Mouse (Mus musculus) right cerebral cortex, postnatal 36 days (tissue): Measurements from ENCODE around the gene Pla2g4f.

Experiments
- DNase-seq, 2 experiments: peaks; one replicate each; pipeline ENCODE4 v3.0.0; 2022; ENCODE audit warnings: low spot score in 2 of 2, mixed read lengths in 1 of 2

The Pla2g4f gene

GRCm38 (mm10) chr2:120313976-120314375 is at the start of gene Pla2g4f:
TSS of gene Pla2g4f (minus strand) at chr2:120314165.
- no peak for DNase-seq

- no peak for DNase-seq
Measured at GRCm38 (mm10) chr2:120360425-120360824, 46.5 kb upstream of the Pla2g4f start.

- DNase-seq = peak; percentile 85 to 86
Measured at GRCm38 (mm10) chr2:120352682-120353646, 39.0 kb upstream of the Pla2g4f start, which contains the start of gene Vps39. TSS of gene Vps39 (minus strand) at chr2:120353137.

GRCm38 (mm10) chr2:120351321-120351720 is 37.4 kb upstream of the Pla2g4f start:
- DNase-seq = no peak

GRCm38 (mm10) chr2:120348120-120348519 is 34.2 kb upstream of the Pla2g4f start:
- no peak for DNase-seq

- no peak for DNase-seq
Measured at GRCm38 (mm10) chr2:120341741-120342140, 27.8 kb upstream of the Pla2g4f start.

- no peak for DNase-seq
Measured at GRCm38 (mm10) chr2:120337886-120338285, 23.9 kb upstream of the Pla2g4f start.

- peak in 1 of 2 experiments; percentile 23 for DNase-seq
Measured at GRCm38 (mm10) chr2:120331575-120331974, 17.6 kb upstream of the Pla2g4f start.

GRCm38 (mm10) chr2:120315077-120315476 is 1.1 kb upstream of the Pla2g4f start:
- no peak for DNase-seq

- no peak for DNase-seq
Measured at GRCm38 (mm10) chr2:120314487-120314886, 522 bp upstream of the Pla2g4f start.

- no peak for DNase-seq
Measured at GRCm38 (mm10) chr2:120312276-120312825, 1.6 kb downstream of the Pla2g4f start.

- no peak for DNase-seq
Measured at GRCm38 (mm10) chr2:120304113-120304512, 9.9 kb downstream of the Pla2g4f start.

GRCm38 (mm10) chr2:120301076-120301475 is 12.9 kb downstream of the Pla2g4f start:
- DNase-seq = no peak

- DNase-seq = no peak
Measured at GRCm38 (mm10) chr2:120299866-120300265, 14.1 kb downstream of the Pla2g4f start.

- DNase-seq = no peak
Measured at GRCm38 (mm10) chr2:120296160-120296559, 17.8 kb downstream of the Pla2g4f start.

- no peak for DNase-seq
Measured at GRCm38 (mm10) chr2:120291471-120292078, 22.4 kb downstream of the Pla2g4f start.

GRCm38 (mm10) chr2:120288995-120289394 is 25.0 kb downstream of the Pla2g4f start, which contains the start of gene Pla2g4d:
TSS of gene Pla2g4d (minus strand) at chr2:120289197.
- no peak for DNase-seq

- no peak for DNase-seq
Measured at GRCm38 (mm10) chr2:120288401-120288800, 25.6 kb downstream of the Pla2g4f start.

- DNase-seq = no peak
Measured at GRCm38 (mm10) chr2:120285639-120286038, 28.3 kb downstream of the Pla2g4f start.

- no peak for DNase-seq
Measured at GRCm38 (mm10) chr2:120284705-120285104, 29.3 kb downstream of the Pla2g4f start.

GRCm38 (mm10) chr2:120284094-120284493 is 29.9 kb downstream of the Pla2g4f start:
- DNase-seq = no peak

GRCm38 (mm10) chr2:120283550-120283949 is 30.4 kb downstream of the Pla2g4f start:
- DNase-seq = no peak
